ENCODE assay signal across 22 mouse cellular contexts in the genomic region with DNA sequence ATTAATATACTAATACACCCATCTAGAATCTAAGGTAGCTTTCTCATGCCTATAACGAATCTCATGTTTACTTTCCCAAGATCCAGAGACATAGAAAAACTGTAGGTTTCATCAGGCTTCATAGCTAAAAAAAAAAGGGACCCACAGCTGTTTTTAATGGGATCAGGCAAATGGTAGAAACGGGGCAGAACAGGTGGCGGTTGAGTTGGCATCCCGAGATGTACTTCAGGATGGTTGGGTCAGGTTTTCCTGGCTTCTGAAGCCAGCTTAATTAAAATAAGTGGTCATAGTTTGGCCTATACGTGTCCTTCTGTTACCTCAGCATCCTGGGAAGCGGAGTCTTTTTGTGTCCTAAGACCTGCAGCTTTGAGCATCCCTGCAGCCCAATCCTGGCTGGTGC. TPM values are rescaled to one million over a fixed set of nuclear protein-coding genes. Genes with fewer than 3 reads are reported as not detected.
A peak's percentile ranks its signal among the peaks of the same experiment; 100 is the strongest.
DNase-seq lines count a peak whose midpoint lies in the region; ATAC-seq and TF ChIP-seq lines count a peak whose summit lies in the region.
"Had no signal": no experiment of that assay in that cellular context is flagged by ENCODE, and none has a peak within 500 bp of the region (broad histone marks: within the 10 kb centered on the region; RNA-seq: fewer than 3 reads in every experiment).

No protein-coding gene starts in this region.

- no peak for TF ChIP-seq CTCF in midbrain, postnatal 0 days (IDR thresholded peaks at IDR 0.05)

- peaks cover 31% of the 10 kb centered on the region for H3K36me3 ChIP-seq in heart, embryonic 12.5 days
- peaks cover 22% of the 10 kb centered on the region for H3K36me3 ChIP-seq in midbrain, embryonic 10.5 days
- H3K36me3 ChIP-seq in midbrain, postnatal 0 days (ENCODE audit: insufficient read depth, low read length) = peaks cover 17% of the 10 kb centered on the region

- no peaks in the 10 kb centered on the region for H3K9me3 ChIP-seq in heart, embryonic 12.5 days (replicated peaks)
- H3K9me3 ChIP-seq in midbrain, embryonic 10.5 days (replicated peaks) = no peaks in the 10 kb centered on the region
- no peaks in the 10 kb centered on the region for H3K9me3 ChIP-seq in midbrain, postnatal 0 days (ENCODE audit: low read length)
- H3K9me3 ChIP-seq: embryonic facial prominence, embryonic 13.5 days; embryonic facial prominence, embryonic 15.5 days; forebrain, embryonic 10.5 days had no signal

- 79% methylated on average over 6 of the region's 6 CpGs for WGBS in heart, embryonic 12.5 days
- WGBS in midbrain, embryonic 10.5 days = 94% methylated on average over 6 of the region's 6 CpGs
- 85% methylated on average over 6 of the region's 6 CpGs for WGBS in midbrain, postnatal 0 days

- no peaks in the 10 kb centered on the region for H3K27me3 ChIP-seq in heart, embryonic 12.5 days (replicated peaks)
- H3K27me3 ChIP-seq in midbrain, embryonic 10.5 days (ENCODE audit: low read depth, poor library complexity, severe bottlenecking) = no peaks in the 10 kb centered on the region
- no peaks in the 10 kb centered on the region for H3K27me3 ChIP-seq in midbrain, postnatal 0 days (ENCODE audit: insufficient read depth, low read length)
- H3K27me3 ChIP-seq: embryonic facial prominence, embryonic 13.5 days; embryonic facial prominence, embryonic 15.5 days had no signal

- DNase-seq in heart, adult 11 months = peak; percentile 76
- DNase-seq in midbrain, embryonic 10.5 days (ENCODE audit: low spot score) = no peak
- DNase-seq in midbrain, postnatal 0 days (ENCODE audit: low spot score) = no peak
- DNase-seq in kidney, adult 11 months = no peak
- DNase-seq: adrenal gland, adult 2 months; adrenal gland, postnatal 10 days; adrenal gland, postnatal 25 days; cerebellum, adult 11 months; cerebellum, adult 18-20 months; cerebellum, adult 8-10 months; cerebellum, adult 9-11 months; cerebellum, postnatal 14 days; cerebellum, postnatal 36 days; embryo, embryonic 11 days had no signal

- H3K4me3 ChIP-seq in heart, embryonic 12.5 days = no peak overlapping the region
- H3K4me3 ChIP-seq in midbrain, embryonic 10.5 days = no peak overlapping the region
- H3K4me3 ChIP-seq in midbrain, postnatal 0 days (ENCODE audit: low read depth, low read length) = no peak overlapping the region
- H3K4me3 ChIP-seq: embryonic facial prominence, embryonic 13.5 days; embryonic facial prominence, embryonic 15.5 days; erythroblast, embryonic 14.5 days; forebrain, embryonic 10.5 days had no signal

- no peak overlapping the region for H3K9ac ChIP-seq in heart, embryonic 12.5 days
- no peak overlapping the region for H3K9ac ChIP-seq in midbrain, postnatal 0 days (replicated peaks; ENCODE audit: low read length, poor library complexity, severe bottlenecking)
- H3K9ac ChIP-seq: embryonic facial prominence, embryonic 13.5 days; embryonic facial prominence, embryonic 15.5 days had no signal

- no peak overlapping the region for H3K27ac ChIP-seq in heart, embryonic 12.5 days (ENCODE audit: poor library complexity, severe bottlenecking)
- H3K27ac ChIP-seq in midbrain, embryonic 10.5 days (replicated peaks) = peak overlapping the region; percentile 79
- H3K27ac ChIP-seq in midbrain, postnatal 0 days (ENCODE audit: low read depth, low read length) = no peak overlapping the region
- H3K27ac ChIP-seq: embryonic facial prominence, embryonic 13.5 days; embryonic facial prominence, embryonic 15.5 days; forebrain, embryonic 10.5 days had no signal

- H3K4me1 ChIP-seq in heart, embryonic 12.5 days (replicated peaks) = peaks cover 9% of the 10 kb centered on the region
- H3K4me1 ChIP-seq in midbrain, embryonic 10.5 days = peaks cover 65% of the 10 kb centered on the region
- 0 out of 2 replicates have a peak, but pooled peaks cover 5% of the 10 kb centered on the region for H3K4me1 ChIP-seq in midbrain, postnatal 0 days (ENCODE audit: insufficient read depth, low read length)

- no peak overlapping the region for H3K4me2 ChIP-seq in heart, embryonic 12.5 days
- no peak overlapping the region for H3K4me2 ChIP-seq in midbrain, postnatal 0 days (ENCODE audit: low read depth, low read length, poor library complexity, severe bottlenecking)
- H3K4me2 ChIP-seq: embryonic facial prominence, embryonic 13.5 days; embryonic facial prominence, embryonic 15.5 days had no signal

- no peak for ATAC-seq in heart, embryonic 12.5 days (ENCODE audit: insufficient number of reproducible peaks, low FRiP score)
- ATAC-seq in midbrain, postnatal 0 days (ENCODE audit: low FRiP score) = no peak
- ATAC-seq: forebrain, embryonic 14.5 days; forebrain, embryonic 16.5 days had no signal

RNA-seq across cellular contexts. Expression of a gene that starts 6.0 kb away (rescaled TPM):
- polyA plus RNA-seq in heart, embryonic 12.5 days (2016; fragmentation: Nextera tagmentation; extraction: Ambion mirVana) = 111 and 117 TPM in 2 replicates
- polyA plus RNA-seq in midbrain, embryonic 10.5 days (2016; fragmentation: Nextera tagmentation; extraction: Ambion mirVana) = 242 and 377 TPM in 2 replicates
- total RNA-seq in midbrain, postnatal 0 days (2014; rRNA removed) = 5,907 and 6,629 TPM in 2 replicates
- 4,276 and 4,687 TPM in 2 replicates for polyA plus RNA-seq in midbrain, postnatal 0 days (2015; fragmentation: Nextera tagmentation; extraction: Ambion mirVana)

RNA-seq across cellular contexts. Expression of a gene that starts 34.4 kb away (rescaled TPM):
- polyA plus RNA-seq in heart, embryonic 12.5 days (2016; fragmentation: Nextera tagmentation; extraction: Ambion mirVana) = 44.4 and 50.5 TPM in 2 replicates
- 31.6 and 31.8 TPM in 2 replicates for polyA plus RNA-seq in midbrain, embryonic 10.5 days (2016; fragmentation: Nextera tagmentation; extraction: Ambion mirVana)
- 37.0 and 42.7 TPM in 2 replicates for total RNA-seq in midbrain, postnatal 0 days (2014; rRNA removed)
- polyA plus RNA-seq in midbrain, postnatal 0 days (2015; fragmentation: Nextera tagmentation; extraction: Ambion mirVana) = 46.4 and 47.7 TPM in 2 replicates

RNA-seq across cellular contexts. Expression of a gene that starts 58.4 kb away (rescaled TPM):
- polyA plus RNA-seq in heart, embryonic 12.5 days (2016; fragmentation: Nextera tagmentation; extraction: Ambion mirVana) = 24.2 and 28.8 TPM in 2 replicates
- 202 and 279 TPM in 2 replicates for polyA plus RNA-seq in midbrain, embryonic 10.5 days (2016; fragmentation: Nextera tagmentation; extraction: Ambion mirVana)
- total RNA-seq in midbrain, postnatal 0 days (2014; rRNA removed) = 4,904 and 4,995 TPM in 2 replicates
- polyA plus RNA-seq in midbrain, postnatal 0 days (2015; fragmentation: Nextera tagmentation; extraction: Ambion mirVana) = 937 and 994 TPM in 2 replicates
- total RNA-seq: common myeloid progenitor, adult 5-6 weeks had no signal

Comparison
In these comparisons a context has a peak if more than half of its experiments do, and no peak if none do; other contexts are left out.
1. RNA of a gene that starts 6.0 kb away (polyA plus RNA-seq): 4,276 to 4,687 TPM in midbrain, postnatal 0 days; 242 to 377 TPM in midbrain, embryonic 10.5 days and 111 to 117 TPM in heart, embryonic 12.5 days; every median in the first group is over 10 times any median in the second.